Mouse (Mus musculus): ENCODE data around the gene Tmem233. TPM values are rescaled to one million over a fixed set of nuclear protein-coding genes. Genes with fewer than 3 reads are reported as not detected.

Tmem233 gene
- polyA plus RNA-seq, 1 experiment from 2014 or later, result not detected

GRCm38 (mm10) chr5:116084231-116084630 is 1.2 kb upstream of the Tmem233 start:
- H3K36me3 ChIP-seq (ENCODE audit: control insufficient read depth, insufficient read depth, low read length), result no peaks in the 10 kb centered on the region
- no peaks in the 10 kb centered on the region for H3K4me1 ChIP-seq (replicated peaks; ENCODE audit: control insufficient read depth, insufficient read depth)
- no peaks in the 10 kb centered on the region for H3K9me3 ChIP-seq (ENCODE audit: control insufficient read depth, low read length)
- ATAC-seq (ENCODE audit: low FRiP score, low TSS enrichment) (no peak), DNase-seq (ENCODE audit: low spot score) (no peak)
- no peaks in the 10 kb centered on the region; the same call in 1 of the 2 replicates for H3K27me3 ChIP-seq (ENCODE audit: control insufficient read depth, insufficient read depth, low read length)
- WGBS, result 80% methylated on average over 6 of the region's 6 CpGs
- no peak overlapping the region for H3K4me2 ChIP-seq (replicated peaks; ENCODE audit: low read depth)
- TF ChIP-seq CTCF (IDR thresholded peaks at IDR 0.05; ENCODE audit: low read depth), result no peak
- no peak for TF ChIP-seq EP300 (optimal IDR thresholded peaks at IDR 0.05)
- no peak overlapping the region for H3K9ac ChIP-seq (ENCODE audit: low read length)
- no peak overlapping the region for H3K27ac ChIP-seq (replicated peaks)
- H3K4me3 ChIP-seq (ENCODE audit: low read depth, low read length), result no peak overlapping the region

GRCm38 (mm10) chr5:116082241-116082900 is 673 bp downstream of the Tmem233 start:
- Histone ChIP-seq H3K9me3 (ENCODE audit: control insufficient read depth, low read length) (no peaks in the 10 kb centered on the region), H3K4me2 (replicated peaks; ENCODE audit: low read depth) (no peak overlapping the region), H3K36me3 (ENCODE audit: control insufficient read depth, insufficient read depth, low read length) (no peaks in the 10 kb centered on the region), H3K4me3 (ENCODE audit: low read depth, low read length) (no peak overlapping the region), H3K9ac (ENCODE audit: low read length) (no peak overlapping the region), H3K4me1 (replicated peaks; ENCODE audit: control insufficient read depth, insufficient read depth) (no peaks in the 10 kb centered on the region), H3K27ac (replicated peaks) (no peak overlapping the region), H3K27me3 (ENCODE audit: control insufficient read depth, insufficient read depth, low read length) (no peaks in the 10 kb centered on the region; the same call in 1 of the 2 replicates)
- ATAC-seq (ENCODE audit: low FRiP score, low TSS enrichment) (no peak), DNase-seq (ENCODE audit: low spot score) (no peak)
- TF ChIP-seq CTCF (IDR thresholded peaks at IDR 0.05; ENCODE audit: low read depth), result no peak
- TF ChIP-seq EP300 (optimal IDR thresholded peaks at IDR 0.05), result no peak
- 30% methylated on average over 17 of the region's 17 CpGs for WGBS

DNA sequence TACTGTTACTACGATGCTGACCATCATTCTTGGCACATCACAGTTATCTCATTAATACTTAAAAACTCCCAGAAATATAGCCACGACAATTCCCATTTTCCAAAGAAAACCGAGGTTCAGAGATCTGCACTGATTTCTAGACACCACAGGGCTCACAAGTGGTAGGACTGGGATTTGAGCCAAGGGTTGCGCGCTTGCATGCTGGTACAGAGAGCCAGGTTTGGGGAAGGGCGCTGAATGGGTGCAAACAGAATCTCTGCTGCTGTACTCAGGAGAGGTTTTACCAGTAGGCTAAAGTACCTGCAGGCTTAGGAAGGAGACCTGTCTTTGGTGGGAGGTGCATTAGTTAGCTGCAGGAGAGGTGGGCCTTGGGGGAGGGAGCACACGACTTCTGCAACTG is 1.4 kb downstream of the Tmem233 start:
- Histone ChIP-seq H3K4me3 (ENCODE audit: low read depth, low read length) (no peak overlapping the region), H3K9me3 (ENCODE audit: control insufficient read depth, low read length) (no peaks in the 10 kb centered on the region), H3K27me3 (ENCODE audit: control insufficient read depth, insufficient read depth, low read length) (no peaks in the 10 kb centered on the region; the same call in 1 of the 2 replicates), H3K4me2 (replicated peaks; ENCODE audit: low read depth) (no peak overlapping the region), H3K4me1 (replicated peaks; ENCODE audit: control insufficient read depth, insufficient read depth) (no peaks in the 10 kb centered on the region), H3K9ac (ENCODE audit: low read length) (no peak overlapping the region), H3K27ac (replicated peaks) (no peak overlapping the region), H3K36me3 (ENCODE audit: control insufficient read depth, insufficient read depth, low read length) (no peaks in the 10 kb centered on the region)
- 75% methylated on average over 7 of the region's 7 CpGs for WGBS
- TF ChIP-seq CTCF (IDR thresholded peaks at IDR 0.05; ENCODE audit: low read depth) (no peak), EP300 (optimal IDR thresholded peaks at IDR 0.05) (no peak)
- ATAC-seq (ENCODE audit: low FRiP score, low TSS enrichment) (no peak), DNase-seq (ENCODE audit: low spot score) (no peak)

DNA sequence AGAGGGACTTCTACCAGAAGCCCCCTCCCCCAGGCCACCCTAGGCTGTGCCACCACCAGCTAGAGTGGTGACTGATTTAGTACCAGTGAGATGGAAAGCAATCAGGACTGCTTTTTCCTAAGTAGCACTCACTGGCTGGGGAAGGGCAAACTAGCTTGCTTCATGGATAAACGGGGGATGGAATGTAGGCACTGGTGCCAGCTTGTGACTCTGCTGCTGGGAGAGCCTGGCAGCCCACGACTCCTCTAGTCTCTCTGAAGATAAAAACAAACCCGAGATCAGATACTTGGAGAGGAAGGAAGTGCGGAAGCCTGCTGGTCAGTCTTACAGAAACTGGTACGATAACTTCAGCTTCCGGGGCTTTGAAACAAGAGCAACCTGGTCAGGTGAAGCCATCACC is 2.3 kb downstream of the Tmem233 start:
- H3K9ac ChIP-seq (ENCODE audit: low read length), result no peak overlapping the region
- DNase-seq (ENCODE audit: low spot score), result no peak
- 59% methylated on average over 6 of the region's 6 CpGs for WGBS

DNA sequence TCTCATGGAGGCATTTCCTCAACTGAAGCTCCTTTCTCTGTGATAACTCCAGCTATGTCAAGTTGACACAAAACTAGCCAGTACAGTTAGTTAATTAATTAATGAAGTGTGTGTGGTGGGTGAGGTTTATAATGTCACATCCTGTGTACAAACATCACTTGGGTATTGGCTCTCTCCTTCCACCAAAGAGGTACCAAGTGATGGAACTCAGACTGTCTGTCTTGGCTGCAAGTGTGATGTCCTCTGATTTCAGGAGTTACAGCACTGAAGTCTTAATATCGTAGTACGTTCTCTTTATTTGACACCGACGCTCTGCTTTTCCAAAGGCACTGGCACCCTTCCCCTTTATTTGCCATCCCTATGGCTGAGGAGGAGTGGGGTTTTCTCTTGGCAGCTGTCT is 13.4 kb downstream of the Tmem233 start:
- Histone ChIP-seq H3K9ac (ENCODE audit: low read length) (no peak overlapping the region), H3K36me3 (ENCODE audit: control insufficient read depth, insufficient read depth, low read length) (no peaks in the 10 kb centered on the region), H3K27ac (replicated peaks) (no peak overlapping the region), H3K9me3 (ENCODE audit: control insufficient read depth, low read length) (no peaks in the 10 kb centered on the region), H3K4me3 (ENCODE audit: low read depth, low read length) (no peak overlapping the region), H3K4me1 (replicated peaks; ENCODE audit: control insufficient read depth, insufficient read depth) (no peaks in the 10 kb centered on the region), H3K4me2 (replicated peaks; ENCODE audit: low read depth) (no peak overlapping the region), H3K27me3 (ENCODE audit: control insufficient read depth, insufficient read depth, low read length) (no peaks in the 10 kb centered on the region)
- WGBS, result 93% methylated on average over 4 of the region's 4 CpGs
- ATAC-seq (ENCODE audit: low FRiP score, low TSS enrichment) (no peak), DNase-seq (ENCODE audit: low spot score) (no peak)
- TF ChIP-seq CTCF (IDR thresholded peaks at IDR 0.05; ENCODE audit: low read depth) (no peak), EP300 (optimal IDR thresholded peaks at IDR 0.05) (no peak)

More for the DNA sequence above, 2.3 kb downstream of the Tmem233 start:
- Histone ChIP-seq H3K27me3 (ENCODE audit: control insufficient read depth, insufficient read depth, low read length) (no peaks in the 10 kb centered on the region; the same call in 1 of the 2 replicates), H3K4me1 (replicated peaks; ENCODE audit: control insufficient read depth, insufficient read depth) (no peaks in the 10 kb centered on the region), H3K9me3 (ENCODE audit: control insufficient read depth, low read length) (no peaks in the 10 kb centered on the region), H3K4me3 (ENCODE audit: low read depth, low read length) (no peak overlapping the region), H3K36me3 (ENCODE audit: control insufficient read depth, insufficient read depth, low read length) (no peaks in the 10 kb centered on the region), H3K27ac (replicated peaks) (no peak overlapping the region), H3K4me2 (replicated peaks; ENCODE audit: low read depth) (no peak overlapping the region)
- no peak for TF ChIP-seq EP300 (optimal IDR thresholded peaks at IDR 0.05)
- TF ChIP-seq CTCF (IDR thresholded peaks at IDR 0.05; ENCODE audit: low read depth), result no peak
- no peak for ATAC-seq (ENCODE audit: low FRiP score, low TSS enrichment)

- 46% methylated on average over 6 of the region's 6 CpGs for WGBS
- Histone ChIP-seq H3K27ac (replicated peaks) (no peak overlapping the region), H3K36me3 (ENCODE audit: control insufficient read depth, insufficient read depth, low read length) (no peaks in the 10 kb centered on the region), H3K4me2 (replicated peaks; ENCODE audit: low read depth) (no peak overlapping the region), H3K27me3 (ENCODE audit: control insufficient read depth, insufficient read depth, low read length) (no peaks in the 10 kb centered on the region), H3K4me3 (ENCODE audit: low read depth, low read length) (no peak overlapping the region), H3K9ac (ENCODE audit: low read length) (no peak overlapping the region), H3K9me3 (ENCODE audit: control insufficient read depth, low read length) (no peaks in the 10 kb centered on the region), H3K4me1 (replicated peaks; ENCODE audit: control insufficient read depth, insufficient read depth) (no peaks in the 10 kb centered on the region)
- TF ChIP-seq EP300 (optimal IDR thresholded peaks at IDR 0.05), result no peak
- TF ChIP-seq CTCF (IDR thresholded peaks at IDR 0.05; ENCODE audit: low read depth), result no peak
- no peak for DNase-seq (ENCODE audit: low spot score)
- no peak for ATAC-seq (ENCODE audit: low FRiP score, low TSS enrichment)
These were observed 30.2 kb downstream of the Tmem233 start for GRCm38 (mm10) chr5:116052826-116053225.

Data from stomach, postnatal 0 days (tissue).